Mouse (Mus musculus): ENCODE data around the gene Nemf. TPM values are rescaled to one million over a fixed set of nuclear protein-coding genes. Genes with fewer than 3 reads are reported as not detected.
A peak's percentile ranks its signal among the peaks of the same experiment; 100 is the strongest.

Gene Nemf
- polyA plus RNA-seq, 1 experiment from 2014 or later = 66.8 TPM

GRCm38 (mm10) chr12:69333547-69333946, 23.4 kb downstream of the Nemf start:
- 86% methylated on average over 2 of the region's 2 CpGs for WGBS
- H3K4me2 ChIP-seq (ENCODE audit: low read length) = no peak overlapping the region
- no peaks in the 10 kb centered on the region for H3K27me3 ChIP-seq (ENCODE audit: insufficient read depth, low read length)
- TF ChIP-seq CTCF (IDR thresholded peaks at IDR 0.05; ENCODE audit: low read depth) = peak; percentile 65
- no peak overlapping the region for H3K27ac ChIP-seq
- no peak overlapping the region for H3K9ac ChIP-seq (ENCODE audit: low read depth, low read length)
- DNase-seq (ENCODE audit: low spot score) = peak; percentile 61
- no peaks in the 10 kb centered on the region for H3K9me3 ChIP-seq (replicated peaks; ENCODE audit: low read length)
- H3K4me1 ChIP-seq (replicated peaks; ENCODE audit: insufficient read depth, low read length) = no peaks in the 10 kb centered on the region
- no peak for ATAC-seq (replicated peaks; ENCODE audit: low FRiP score, low read depth)
- H3K36me3 ChIP-seq (ENCODE audit: insufficient read depth, low read length) = peaks cover 22% of the 10 kb centered on the region
- H3K4me3 ChIP-seq (replicated peaks; ENCODE audit: low read depth, low read length) = no peak overlapping the region

- peaks cover 29% of the 10 kb centered on the region for H3K36me3 ChIP-seq (ENCODE audit: insufficient read depth, low read length)
- WGBS = 84% methylated on average over 1 of the region's 1 CpGs
- H3K27me3 ChIP-seq (ENCODE audit: insufficient read depth, low read length) = no peaks in the 10 kb centered on the region
- H3K4me2 ChIP-seq (ENCODE audit: low read length) = no peak overlapping the region
- no peak overlapping the region for H3K27ac ChIP-seq
- no peak for TF ChIP-seq CTCF (IDR thresholded peaks at IDR 0.05; ENCODE audit: low read depth)
- ATAC-seq (replicated peaks; ENCODE audit: low FRiP score, low read depth) (no peak), DNase-seq (ENCODE audit: low spot score) (no peak)
- no peaks in the 10 kb centered on the region for H3K4me1 ChIP-seq (replicated peaks; ENCODE audit: insufficient read depth, low read length)
- H3K9ac ChIP-seq (ENCODE audit: low read depth, low read length) = no peak overlapping the region
- H3K4me3 ChIP-seq (replicated peaks; ENCODE audit: low read depth, low read length) = no peak overlapping the region
- H3K9me3 ChIP-seq (replicated peaks; ENCODE audit: low read length) = no peaks in the 10 kb centered on the region
Observed at GRCm38 (mm10) chr12:69332147-69332546, 24.8 kb downstream of the Nemf start.

- peaks cover 23% of the 10 kb centered on the region for H3K36me3 ChIP-seq (ENCODE audit: insufficient read depth, low read length)
- WGBS = 96% methylated on average over 3 of the region's 3 CpGs
Observed at GRCm38 (mm10) chr12:69331187-69331586, 25.8 kb downstream of the Nemf start.

GRCm38 (mm10) chr12:69318431-69318830, 38.5 kb downstream of the Nemf start:
- H3K36me3 ChIP-seq (ENCODE audit: insufficient read depth, low read length) = peaks cover 28% of the 10 kb centered on the region
- H3K4me1 ChIP-seq (replicated peaks; ENCODE audit: insufficient read depth, low read length) = no peaks in the 10 kb centered on the region
- ATAC-seq (replicated peaks; ENCODE audit: low FRiP score, low read depth) (no peak), DNase-seq (ENCODE audit: low spot score) (no peak)
- H3K9me3 ChIP-seq (replicated peaks; ENCODE audit: low read length) = no peaks in the 10 kb centered on the region
- no peak overlapping the region for H3K27ac ChIP-seq
- no peak for TF ChIP-seq CTCF (IDR thresholded peaks at IDR 0.05; ENCODE audit: low read depth)
- no peak overlapping the region for H3K4me3 ChIP-seq (replicated peaks; ENCODE audit: low read depth, low read length)
- no peaks in the 10 kb centered on the region for H3K27me3 ChIP-seq (ENCODE audit: insufficient read depth, low read length)
- H3K9ac ChIP-seq (ENCODE audit: low read depth, low read length) = no peak overlapping the region
- H3K4me2 ChIP-seq (ENCODE audit: low read length) = no peak overlapping the region

More at GRCm38 (mm10) chr12:69331187-69331586, 25.8 kb downstream of the Nemf start:
- no peak for TF ChIP-seq CTCF (IDR thresholded peaks at IDR 0.05; ENCODE audit: low read depth)
- no peak overlapping the region for H3K4me2 ChIP-seq (ENCODE audit: low read length)
- ATAC-seq (replicated peaks; ENCODE audit: low FRiP score, low read depth) (no peak), DNase-seq (ENCODE audit: low spot score) (no peak)
- no peak overlapping the region for H3K27ac ChIP-seq
- no peaks in the 10 kb centered on the region for H3K4me1 ChIP-seq (replicated peaks; ENCODE audit: insufficient read depth, low read length)
- H3K9ac ChIP-seq (ENCODE audit: low read depth, low read length) = no peak overlapping the region
- H3K4me3 ChIP-seq (replicated peaks; ENCODE audit: low read depth, low read length) = no peak overlapping the region
- no peaks in the 10 kb centered on the region for H3K27me3 ChIP-seq (ENCODE audit: insufficient read depth, low read length)
- H3K9me3 ChIP-seq (replicated peaks; ENCODE audit: low read length) = no peaks in the 10 kb centered on the region

GRCm38 (mm10) chr12:69309659-69310058, 47.3 kb downstream of the Nemf start:
- Histone ChIP-seq H3K9ac (ENCODE audit: low read depth, low read length) (no peak overlapping the region), H3K4me2 (ENCODE audit: low read length) (no peak overlapping the region), H3K27ac (no peak overlapping the region), H3K27me3 (ENCODE audit: insufficient read depth, low read length) (no peaks in the 10 kb centered on the region), H3K4me1 (replicated peaks; ENCODE audit: insufficient read depth, low read length) (no peaks in the 10 kb centered on the region), H3K9me3 (replicated peaks; ENCODE audit: low read length) (no peaks in the 10 kb centered on the region), H3K36me3 (ENCODE audit: insufficient read depth, low read length) (peaks cover 69% of the 10 kb centered on the region), H3K4me3 (replicated peaks; ENCODE audit: low read depth, low read length) (no peak overlapping the region)
- DNase-seq (ENCODE audit: low spot score) (no peak), ATAC-seq (replicated peaks; ENCODE audit: low FRiP score, low read depth) (no peak)
- WGBS = 93% methylated on average over 4 of the region's 4 CpGs
- TF ChIP-seq CTCF (IDR thresholded peaks at IDR 0.05; ENCODE audit: low read depth) = no peak

GRCm38 (mm10) chr12:69306333-69306732, 50.6 kb downstream of the Nemf start:
- no peak for TF ChIP-seq CTCF (IDR thresholded peaks at IDR 0.05; ENCODE audit: low read depth)
- ATAC-seq (replicated peaks; ENCODE audit: low FRiP score, low read depth) = no peak
- H3K4me3 ChIP-seq (replicated peaks; ENCODE audit: low read depth, low read length) = no peak overlapping the region
- H3K27ac ChIP-seq = no peak overlapping the region
- peaks cover 80% of the 10 kb centered on the region for H3K36me3 ChIP-seq (ENCODE audit: insufficient read depth, low read length)
- H3K4me1 ChIP-seq (replicated peaks; ENCODE audit: insufficient read depth, low read length) = no peaks in the 10 kb centered on the region
- H3K4me2 ChIP-seq (ENCODE audit: low read length) = no peak overlapping the region
- no peaks in the 10 kb centered on the region for H3K9me3 ChIP-seq (replicated peaks; ENCODE audit: low read length)
- H3K9ac ChIP-seq (ENCODE audit: low read depth, low read length) = no peak overlapping the region
- 92% methylated on average over 7 of the region's 7 CpGs for WGBS
- DNase-seq (ENCODE audit: low spot score) = no peak
- H3K27me3 ChIP-seq (ENCODE audit: insufficient read depth, low read length) = no peaks in the 10 kb centered on the region

GRCm38 (mm10) chr12:69304051-69304450, 52.9 kb downstream of the Nemf start:
- Histone ChIP-seq H3K27ac (no peak overlapping the region), H3K36me3 (ENCODE audit: insufficient read depth, low read length) (peaks cover 58% of the 10 kb centered on the region), H3K4me3 (replicated peaks; ENCODE audit: low read depth, low read length) (no peak overlapping the region), H3K4me2 (ENCODE audit: low read length) (no peak overlapping the region), H3K27me3 (ENCODE audit: insufficient read depth, low read length) (no peaks in the 10 kb centered on the region), H3K9ac (ENCODE audit: low read depth, low read length) (no peak overlapping the region), H3K4me1 (replicated peaks; ENCODE audit: insufficient read depth, low read length) (0 out of 2 replicates have a peak, but pooled peaks cover 4% of the 10 kb centered on the region), H3K9me3 (replicated peaks; ENCODE audit: low read length) (no peaks in the 10 kb centered on the region)
- ATAC-seq (replicated peaks; ENCODE audit: low FRiP score, low read depth) = no peak
- no peak for TF ChIP-seq CTCF (IDR thresholded peaks at IDR 0.05; ENCODE audit: low read depth)
- DNase-seq (ENCODE audit: low spot score) = no peak
- 97% methylated on average over 2 of the region's 2 CpGs for WGBS

All from kidney, postnatal 0 days (tissue).